Mouse (Mus musculus) stomach, postnatal 0 days (tissue): ENCODE results near the gene B3galt1. TPM values are rescaled to one million over a fixed set of nuclear protein-coding genes. Genes with fewer than 3 reads are reported as not detected.

Source experiments
- ATAC-seq: fragments of 200-750 bp; cut with Nextera tagmentation; 2 replicates; pipeline ENCODE4 v1.8.0; 2017; ENCODE audit not compliant: low FRiP score, low TSS enrichment
- DNase-seq: peaks from one replicate; pipeline ENCODE4 v3.0.0-alpha.2; 2016; ENCODE audit warnings: low spot score
- H3K27ac ChIP-seq: fragments of 300-500 bp; sonication (generic); replicated peaks from 2 replicates; pipeline ENCODE4 v1.5.1; 2014; ENCODE audit warnings: mild to moderate bottlenecking, control low read depth
- H3K27me3 ChIP-seq: fragments of 300-500 bp; sonication (generic); 2 replicates; pipeline ENCODE4 v1.6.1; 2014; ENCODE audit warnings: low read length; ENCODE audit not compliant: control insufficient read depth, insufficient read depth
- H3K36me3 ChIP-seq: fragments of 300-500 bp; sonication (generic); 2 replicates; pipeline ENCODE4 v1.6.1; 2014; ENCODE audit warnings: low read length, mixed read lengths; ENCODE audit not compliant: control insufficient read depth, insufficient read depth
- H3K4me1 ChIP-seq: fragments of 300-500 bp; sonication (generic); replicated peaks from 2 replicates; pipeline ENCODE4 v1.6.1; 2014; ENCODE audit warnings: antibody characterized with exemption; ENCODE audit not compliant: control insufficient read depth, insufficient read depth
- H3K4me2 ChIP-seq: fragments of 300-500 bp; sonication (generic); replicated peaks from 2 replicates; pipeline ENCODE4 v1.6.1; 2014; ENCODE audit warnings: low read depth, mild to moderate bottlenecking, control low read depth, moderate library complexity
- H3K4me3 ChIP-seq: fragments of 300-500 bp; sonication (generic); 2 replicates; pipeline ENCODE4 v1.5.1; 2014; ENCODE audit warnings: low read depth, low read length, control low read depth
- H3K9ac ChIP-seq: fragments of 300-500 bp; sonication (generic); 2 replicates; pipeline ENCODE4 v1.6.1; 2014; ENCODE audit warnings: mild to moderate bottlenecking, low read length, control low read depth, mixed read lengths
- H3K9me3 ChIP-seq: fragments of 300-500 bp; sonication (generic); 2 replicates; pipeline ENCODE4 v1.6.1; 2016; ENCODE audit warnings: low read length; ENCODE audit not compliant: control insufficient read depth
- CTCF ChIP-seq: IDR thresholded peaks from 2 replicates; pipeline ENCODE4 v1.5.1; 2016; ENCODE audit warnings: antibody characterized with exemption, low read depth, mild to moderate bottlenecking, moderate library complexity
- EP300 ChIP-seq: optimal IDR thresholded peaks from 2 replicates; pipeline ENCODE3; 2016; ENCODE audit warnings: antibody characterized with exemption
- WGBS: fragments of 180-500 bp; shearing (Covaris S2); extraction: QIAGEN DNeasy Blood & Tissue Kit; methylation state at CpG from one replicate; pipeline ENCODE4 v1.1.7; 2014; 5-methylcytosine and 5-hydroxymethylcytosine counted together
- polyA plus RNA-seq: library from polyadenylated mRNA; unstranded; fragments of >200 nt; fragmentation: Nextera tagmentation; extraction: Ambion mirVana; gene quantifications from 2 replicates; pipeline ENCODE4 v1.2.1, GENCODE M21; 2015

Gene B3galt1
- 2.0 and 2.1 TPM in 2 replicates for polyA plus RNA-seq

GRCm38 (mm10) chr2:67565480-67566331 is at the start of gene B3galt1:
Gene B3galt1 (plus strand): TSS chr2:67565871.
- Histone ChIP-seq H3K9me3 (no peaks in the 10 kb centered on the region), H3K4me3 (peak within 1 kb of the TSS; percentile 61), H3K36me3 (no peaks in the 10 kb centered on the region), H3K4me1 (no peaks in the 10 kb centered on the region; the same call in 1 of the 2 replicates), H3K27ac (no peak within 1 kb of the TSS; the same call in 1 of the 2 replicates), H3K27me3 (no peaks in the 10 kb centered on the region), H3K4me2 (peak within 1 kb of the TSS; percentile 88), H3K9ac (peak within 1 kb of the TSS; percentile 57)
- peak; percentile 87 for DNase-seq
- TF ChIP-seq EP300 (no peak), CTCF (no peak; the same call in 1 of the 2 replicates)
- WGBS, result under 1% methylated on average over 74 of the region's 83 CpGs
- peak; percentile 97 for ATAC-seq

- no peak for TF ChIP-seq CTCF
- no peak for TF ChIP-seq EP300
- WGBS, result 84% methylated on average over 7 of the region's 7 CpGs
- Histone ChIP-seq H3K27me3 (no peaks in the 10 kb centered on the region), H3K4me3 (no peak overlapping the region), H3K27ac (no peak overlapping the region), H3K9ac (no peak overlapping the region), H3K4me1 (no peaks in the 10 kb centered on the region), H3K4me2 (no peak overlapping the region), H3K36me3 (no peaks in the 10 kb centered on the region), H3K9me3 (no peaks in the 10 kb centered on the region)
- ATAC-seq, result no peak
- no peak for DNase-seq
Measured at GRCm38 (mm10) chr2:67516405-67516804, 49.3 kb upstream of the B3galt1 start.

GRCm38 (mm10) chr2:67535347-67535746 is 30.3 kb upstream of the B3galt1 start:
- 93% methylated on average over 2 of the region's 2 CpGs for WGBS
- Histone ChIP-seq H3K9me3 (no peaks in the 10 kb centered on the region), H3K4me2 (no peak overlapping the region), H3K27me3 (no peaks in the 10 kb centered on the region), H3K27ac (no peak overlapping the region), H3K4me1 (no peaks in the 10 kb centered on the region), H3K9ac (no peak overlapping the region), H3K36me3 (no peaks in the 10 kb centered on the region), H3K4me3 (no peak overlapping the region)
- TF ChIP-seq CTCF, result peak; percentile 50
- TF ChIP-seq EP300, result no peak
- DNase-seq, result no peak
- ATAC-seq, result no peak

GRCm38 (mm10) chr2:67539426-67539825 is 26.2 kb upstream of the B3galt1 start:
- Histone ChIP-seq H3K36me3 (no peaks in the 10 kb centered on the region), H3K4me2 (no peak overlapping the region), H3K4me3 (no peak overlapping the region), H3K4me1 (no peaks in the 10 kb centered on the region), H3K9me3 (no peaks in the 10 kb centered on the region), H3K27ac (no peak overlapping the region), H3K9ac (no peak overlapping the region), H3K27me3 (no peaks in the 10 kb centered on the region)
- ATAC-seq (no peak), DNase-seq (no peak)
- TF ChIP-seq EP300 (no peak), CTCF (no peak)
- 89% methylated on average over 6 of the region's 6 CpGs for WGBS

GRCm38 (mm10) chr2:67541957-67542696 is 23.5 kb upstream of the B3galt1 start:
- DNase-seq, result no peak
- Histone ChIP-seq H3K4me1 (no peaks in the 10 kb centered on the region), H3K27ac (no peak overlapping the region), H3K4me3 (no peak overlapping the region), H3K9me3 (no peaks in the 10 kb centered on the region), H3K36me3 (no peaks in the 10 kb centered on the region), H3K4me2 (no peak overlapping the region), H3K27me3 (no peaks in the 10 kb centered on the region), H3K9ac (no peak overlapping the region)
- TF ChIP-seq CTCF (no peak), EP300 (no peak)
- 43% methylated on average over 11 of the region's 11 CpGs for WGBS
- ATAC-seq, result no peak
